Mouse (Mus musculus): ENCODE data around the gene Ninl. TPM values are rescaled to one million over a fixed set of nuclear protein-coding genes. Genes with fewer than 3 reads are reported as not detected.
A peak's percentile ranks its signal among the peaks of the same experiment; 100 is the strongest.

Gene Ninl
- polyA plus RNA-seq (2012; rRNA removed) = 0.43 and 0.84 TPM in 2 replicates

GRCm38 (mm10) chr2:151039232-151039695 lies at the start of gene Ninl, which contains the start of gene Nanp:
Ninl (minus strand) TSS chr2:151039382.
Nanp (minus strand) TSS chr2:151039398.
- TF ChIP-seq CTCF (IDR thresholded peaks at IDR 0.05; ENCODE audit: extremely low read depth, insufficient read length, insufficient replicate concordance, low read depth, low read length) (no peak), POLR2A (IDR thresholded peaks at IDR 0.05; ENCODE audit: low read depth, low read length) (no peak)
- under 1% methylated on average over 34 of the region's 34 CpGs for WGBS
- H3K27me3 ChIP-seq (ENCODE audit: control insufficient read depth, insufficient read depth, low read length) = no peaks in the 10 kb centered on the region

GRCm38 (mm10) chr2:151056637-151057036 lies 17.5 kb upstream of the Ninl start:
- Histone ChIP-seq H3K27ac (ENCODE audit: insufficient read depth, low read depth, low read length) (no peak overlapping the region), H3K27me3 (ENCODE audit: control insufficient read depth, insufficient read depth, low read length) (no peaks in the 10 kb centered on the region), H3K36me3 (ENCODE audit: control insufficient read depth, insufficient read depth, low read length) (no peaks in the 10 kb centered on the region), H3K4me3 (ENCODE audit: low read depth, low read length) (no peak overlapping the region), H3K4me1 (ENCODE audit: control insufficient read depth, insufficient read depth, insufficient read length, low read length) (no peaks in the 10 kb centered on the region)
- TF ChIP-seq POLR2A (IDR thresholded peaks at IDR 0.05; ENCODE audit: low read depth, low read length) (no peak), CTCF (IDR thresholded peaks at IDR 0.05; ENCODE audit: extremely low read depth, insufficient read length, insufficient replicate concordance, low read depth, low read length) (no peak)
- WGBS = 32% methylated on average over 1 of the region's 1 CpGs

More at GRCm38 (mm10) chr2:151039232-151039695, at the start of gene Ninl, which contains the start of gene Nanp:
- Histone ChIP-seq H3K4me1 (ENCODE audit: control insufficient read depth, insufficient read depth, insufficient read length, low read length) (no peaks in the 10 kb centered on the region; the same call in none of the 2 replicates), H3K4me3 (ENCODE audit: low read depth, low read length) (peak within 1 kb of the TSS; percentile 99), H3K36me3 (ENCODE audit: control insufficient read depth, insufficient read depth, low read length) (no peaks in the 10 kb centered on the region), H3K27ac (ENCODE audit: insufficient read depth, low read depth, low read length) (peak within 1 kb of the TSS; percentile 38; the same call in 1 of the 2 replicates)

GRCm38 (mm10) chr2:151040411-151040810 lies 1.2 kb upstream of the Ninl start:
- TF ChIP-seq CTCF (IDR thresholded peaks at IDR 0.05; ENCODE audit: extremely low read depth, insufficient read length, insufficient replicate concordance, low read depth, low read length) = no peak
- no peak for TF ChIP-seq POLR2A (IDR thresholded peaks at IDR 0.05; ENCODE audit: low read depth, low read length)
- no peaks in the 10 kb centered on the region for H3K36me3 ChIP-seq (ENCODE audit: control insufficient read depth, insufficient read depth, low read length)
- H3K4me3 ChIP-seq (ENCODE audit: low read depth, low read length) = no peak overlapping the region
- no peak overlapping the region for H3K27ac ChIP-seq (ENCODE audit: insufficient read depth, low read depth, low read length)
- no peaks in the 10 kb centered on the region; the same call in none of the 2 replicates for H3K4me1 ChIP-seq (ENCODE audit: control insufficient read depth, insufficient read depth, insufficient read length, low read length)
- WGBS = 94% methylated on average over 1 of the region's 1 CpGs
- no peaks in the 10 kb centered on the region for H3K27me3 ChIP-seq (ENCODE audit: control insufficient read depth, insufficient read depth, low read length)

- no peaks in the 10 kb centered on the region for H3K36me3 ChIP-seq (ENCODE audit: control insufficient read depth, insufficient read depth, low read length)
- peak overlapping the region; percentile 17; the same call in 1 of the 2 replicates for H3K27ac ChIP-seq (ENCODE audit: insufficient read depth, low read depth, low read length)
- H3K27me3 ChIP-seq (ENCODE audit: control insufficient read depth, insufficient read depth, low read length) = no peaks in the 10 kb centered on the region
- WGBS = 24% methylated on average over 8 of the region's 8 CpGs
- no peaks in the 10 kb centered on the region; the same call in none of the 2 replicates for H3K4me1 ChIP-seq (ENCODE audit: control insufficient read depth, insufficient read depth, insufficient read length, low read length)
- peak overlapping the region; percentile 99 for H3K4me3 ChIP-seq (ENCODE audit: low read depth, low read length)
- TF ChIP-seq POLR2A (IDR thresholded peaks at IDR 0.05; ENCODE audit: low read depth, low read length) = no peak
- no peak for TF ChIP-seq CTCF (IDR thresholded peaks at IDR 0.05; ENCODE audit: extremely low read depth, insufficient read length, insufficient replicate concordance, low read depth, low read length)
Measured at GRCm38 (mm10) chr2:151039726-151040125, 544 bp upstream of the Ninl start.

GRCm38 (mm10) chr2:151038811-151039222 lies 365 bp downstream of the Ninl start:
- Histone ChIP-seq H3K4me3 (ENCODE audit: low read depth, low read length) (peak overlapping the region; percentile 99), H3K4me1 (ENCODE audit: control insufficient read depth, insufficient read depth, insufficient read length, low read length) (no peaks in the 10 kb centered on the region; the same call in none of the 2 replicates), H3K36me3 (ENCODE audit: control insufficient read depth, insufficient read depth, low read length) (no peaks in the 10 kb centered on the region), H3K27me3 (ENCODE audit: control insufficient read depth, insufficient read depth, low read length) (no peaks in the 10 kb centered on the region), H3K27ac (ENCODE audit: insufficient read depth, low read depth, low read length) (peak overlapping the region; percentile 38; the same call in 1 of the 2 replicates)
- under 1% methylated on average over 30 of the region's 30 CpGs for WGBS
- TF ChIP-seq CTCF (IDR thresholded peaks at IDR 0.05; ENCODE audit: extremely low read depth, insufficient read length, insufficient replicate concordance, low read depth, low read length) = no peak
- TF ChIP-seq POLR2A (IDR thresholded peaks at IDR 0.05; ENCODE audit: low read depth, low read length) = no peak

- Histone ChIP-seq H3K27ac (ENCODE audit: insufficient read depth, low read depth, low read length) (no peak overlapping the region), H3K36me3 (ENCODE audit: control insufficient read depth, insufficient read depth, low read length) (no peaks in the 10 kb centered on the region), H3K4me1 (ENCODE audit: control insufficient read depth, insufficient read depth, insufficient read length, low read length) (no peaks in the 10 kb centered on the region; the same call in none of the 2 replicates), H3K4me3 (ENCODE audit: low read depth, low read length) (peak overlapping the region; percentile 55), H3K27me3 (ENCODE audit: control insufficient read depth, insufficient read depth, low read length) (no peaks in the 10 kb centered on the region)
- 17% methylated on average over 18 of the region's 18 CpGs for WGBS
- no peak for TF ChIP-seq POLR2A (IDR thresholded peaks at IDR 0.05; ENCODE audit: low read depth, low read length)
- no peak for TF ChIP-seq CTCF (IDR thresholded peaks at IDR 0.05; ENCODE audit: extremely low read depth, insufficient read length, insufficient replicate concordance, low read depth, low read length)
Measured at GRCm38 (mm10) chr2:151037876-151038552, 1.2 kb downstream of the Ninl start.

GRCm38 (mm10) chr2:151037292-151037691 lies 1.9 kb downstream of the Ninl start:
- Histone ChIP-seq H3K4me3 (ENCODE audit: low read depth, low read length) (no peak overlapping the region), H3K4me1 (ENCODE audit: control insufficient read depth, insufficient read depth, insufficient read length, low read length) (no peaks in the 10 kb centered on the region; the same call in none of the 2 replicates), H3K27ac (ENCODE audit: insufficient read depth, low read depth, low read length) (no peak overlapping the region), H3K36me3 (ENCODE audit: control insufficient read depth, insufficient read depth, low read length) (no peaks in the 10 kb centered on the region), H3K27me3 (ENCODE audit: control insufficient read depth, insufficient read depth, low read length) (no peaks in the 10 kb centered on the region)
- WGBS = 58% methylated on average over 1 of the region's 1 CpGs
- no peak for TF ChIP-seq POLR2A (IDR thresholded peaks at IDR 0.05; ENCODE audit: low read depth, low read length)
- no peak for TF ChIP-seq CTCF (IDR thresholded peaks at IDR 0.05; ENCODE audit: extremely low read depth, insufficient read length, insufficient replicate concordance, low read depth, low read length)
